Mouse (Mus musculus) bone marrow, adult 2 months (tissue): ENCODE data around the gene Trappc2l.

Source experiments
- CTCF ChIP-seq: fragments of 200-500 bp; IDR thresholded peaks from 2 replicates; pipeline ENCODE4 v1.5.1; 2011; ENCODE audit warnings: low read length, control low read depth; ENCODE audit not compliant: control insufficient read depth, insufficient read depth
- POLR2A ChIP-seq: fragments of 200-500 bp; IDR thresholded peaks from 2 replicates; pipeline ENCODE4 v1.6.1; 2011; ENCODE audit warnings: low read depth, mild to moderate bottlenecking, control low read depth, low read length, borderline replicate concordance; ENCODE audit not compliant: control insufficient read depth

DNA sequence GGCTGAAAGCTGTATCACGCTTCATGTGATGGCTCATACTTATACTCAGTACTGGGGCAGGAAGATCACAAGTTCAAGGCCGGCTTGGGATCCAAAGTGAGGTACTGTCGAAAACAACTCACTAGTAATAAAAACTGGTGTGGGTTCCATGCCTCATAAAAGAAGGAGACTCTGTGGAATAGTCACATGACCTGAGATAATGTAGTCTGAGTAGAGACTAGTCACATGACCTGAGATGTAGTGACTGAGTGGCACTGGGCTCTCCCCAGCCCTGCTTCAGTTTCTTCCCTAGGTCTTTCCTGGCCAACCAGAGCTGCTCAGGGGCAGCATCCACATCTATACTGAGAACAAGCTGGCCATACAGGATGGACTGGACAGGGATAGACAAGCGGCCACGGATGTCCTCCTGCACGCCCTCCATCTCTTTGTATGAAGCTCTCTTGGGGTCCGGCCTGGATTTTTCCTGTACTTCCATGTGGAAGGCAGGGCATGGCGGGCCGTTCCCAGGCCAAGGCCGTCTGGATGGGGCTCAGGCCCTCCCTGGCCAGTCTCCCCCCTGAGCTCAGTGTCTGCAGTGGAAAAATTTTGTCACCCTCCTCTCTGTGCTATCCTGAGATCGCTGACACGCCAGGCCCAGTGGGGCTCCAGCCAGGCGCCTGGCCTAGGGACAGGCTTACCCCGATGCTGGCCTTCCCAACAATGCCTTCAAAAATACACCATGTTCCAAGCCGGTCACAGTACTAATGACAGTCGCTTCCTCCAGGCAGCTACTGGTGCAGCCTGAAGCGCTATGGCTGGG lies 12.6 kb downstream of the Trappc2l start:
- TF ChIP-seq POLR2A = no peak
- no peak for TF ChIP-seq CTCF
